Mouse (Mus musculus) MEL (cell line): Measurements from ENCODE around the gene Tfap2c.

Experiments used
- MAX ChIP-seq: IDR thresholded peaks from 2 replicates; pipeline ENCODE4 v1.6.1; 2011; ENCODE audit warnings: low read length, improper control_type of control experiment
- MXI1 ChIP-seq: IDR thresholded peaks from 2 replicates; pipeline ENCODE4 v1.6.1; 2011; ENCODE audit warnings: mild to moderate bottlenecking, low read depth, low read length, improper control_type of control experiment
- MYC ChIP-seq: IDR thresholded peaks from 2 replicates; pipeline ENCODE4 v1.6.1; 2011; ENCODE audit warnings: low read depth, mild to moderate bottlenecking, low read length, improper control_type of control experiment, moderate library complexity
- ZKSCAN1 ChIP-seq: IDR thresholded peaks from 2 replicates; pipeline ENCODE4 v1.6.1; 2012; ENCODE audit warnings: low read depth, mild to moderate bottlenecking, inconsistent platforms, low read length, improper control_type of control experiment, moderate library complexity

GRCm38 (mm10) chr2:172516407-172516992, 32.9 kb upstream of the Tfap2c start:
- no peak for TF ChIP-seq MYC
- TF ChIP-seq MXI1, result no peak
- TF ChIP-seq ZKSCAN1, result no peak
- no peak for TF ChIP-seq MAX
